Mouse (Mus musculus): ENCODE measurements around the gene Olfr135. TPM values are rescaled to one million over a fixed set of nuclear protein-coding genes. Genes with fewer than 3 reads are reported as not detected.

Gene Olfr135
- not detected for polyA plus RNA-seq (2017; shearing (Covaris generic))

GRCm38 (mm10) chr17:38204035-38204434 is at the start of gene Olfr135:
Olfr135 (plus strand) TSS chr17:38204335.

GRCm38 (mm10) chr17:38171088-38171487 is 33.0 kb upstream of the Olfr135 start, which contains the start of gene Olfr134:
Olfr134 (plus strand) TSS chr17:38171388.

Other genes starting within 250 kb of the Olfr135 start
- gene Olfr129, start 144.3 kb upstream of the Olfr135 start, polyA plus RNA-seq (2017; shearing (Covaris generic)) = under 1 TPM in 1 of 2 experiments, not detected in 1; 0.45 TPM
- not detected for gene Olfr130, start 140.4 kb upstream of the Olfr135 start, polyA plus RNA-seq (2017; shearing (Covaris generic))
- gene Olfr131, start 115.6 kb upstream of the Olfr135 start, polyA plus RNA-seq (2017; shearing (Covaris generic)) = not detected
- under 1 TPM in 1 of 2 experiments, not detected in 1; 0.23 TPM for gene Olfr132, start 69.8 kb upstream of the Olfr135 start, polyA plus RNA-seq (2017; shearing (Covaris generic))
- gene Olfr133, start 59.1 kb upstream of the Olfr135 start, polyA plus RNA-seq (2017; shearing (Covaris generic)) = not detected
- gene Olfr134, start 32.9 kb upstream of the Olfr135 start, polyA plus RNA-seq (2017; shearing (Covaris generic)) = not detected
- under 1 TPM in 1 of 2 experiments, not detected in 1; 0.58 TPM for gene Olfr138, start 56.7 kb downstream of the Olfr135 start, polyA plus RNA-seq (2017; shearing (Covaris generic))
- gene Olfr137, start 103.2 kb downstream of the Olfr135 start, polyA plus RNA-seq (2017; shearing (Covaris generic)) = under 1 TPM in 1 of 2 experiments, not detected in 1; 0.12 TPM
- under 1 TPM in 1 of 2 experiments, not detected in 1; 0.26 TPM for gene Olfr136, start 125.5 kb downstream of the Olfr135 start, polyA plus RNA-seq (2017; shearing (Covaris generic))
- not detected for gene Esp36, start 215.8 kb downstream of the Olfr135 start, polyA plus RNA-seq (2017; shearing (Covaris generic))

All from activated CD4-positive, CD25-positive, alpha-beta regulatory T cell (primary cell).